Mouse (Mus musculus): ENCODE results near the gene Cd99l2.

GRCm38 (mm10) chrX:71442916-71443315 is 49.7 kb downstream of the Cd99l2 start:
- TF ChIP-seq MAFK (IDR thresholded peaks at IDR 0.05; ENCODE audit: insufficient read depth, low read depth, low read length) (no peak), HCFC1 (IDR thresholded peaks at IDR 0.05; ENCODE audit: borderline replicate concordance, insufficient read depth, low read length) (no peak)

All from ES-E14 (cell line).